Mouse (Mus musculus) ES-Bruce4 (cell line): ENCODE measurements around the gene Msh5.

Experiments
- CTCF ChIP-seq: IDR thresholded peaks from one replicate; pipeline ENCODE4 v1.8.1; 2011; ENCODE audit warnings: low read depth, low read length
- EP300 ChIP-seq: IDR thresholded peaks from 2 replicates; pipeline ENCODE4 v1.6.1; 2011; ENCODE audit warnings: low read depth, low read length; ENCODE audit not compliant: insufficient read depth
- POLR2A ChIP-seq: IDR thresholded peaks from one replicate; pipeline ENCODE4 v1.8.1; 2011; ENCODE audit warnings: low read length; ENCODE audit not compliant: insufficient read depth

DNA sequence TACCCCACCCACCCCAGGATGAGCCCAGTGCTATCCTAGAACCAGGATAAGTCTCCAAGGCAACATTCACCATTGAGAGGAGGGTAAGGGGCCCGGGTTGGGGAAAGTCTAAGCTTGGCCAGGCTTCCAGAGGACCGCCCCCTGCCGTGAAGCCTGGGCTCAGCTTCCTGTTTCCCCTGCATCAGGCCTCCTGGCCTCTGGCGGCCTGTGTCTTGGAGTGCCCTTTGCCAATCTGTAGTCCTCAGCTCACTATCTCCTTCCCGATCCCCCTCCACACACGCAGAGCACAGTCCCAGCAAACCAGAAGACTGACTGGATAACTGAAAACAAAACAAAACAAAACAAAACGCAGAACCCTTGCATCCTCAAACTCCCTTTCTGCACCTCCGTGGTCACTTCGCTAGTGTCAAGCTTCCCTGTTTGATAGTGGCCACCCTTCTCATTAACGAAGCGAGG, 3.0 kb upstream of the Msh5 start, which contains the start of gene Clic1:
- TF ChIP-seq CTCF: no peak
- no peak for TF ChIP-seq POLR2A
- no peak for TF ChIP-seq EP300
